Mouse (Mus musculus) heart, embryonic 16.5 days (tissue): ENCODE data around the gene Rassf3. TPM values are rescaled to one million over a fixed set of nuclear protein-coding genes. Genes with fewer than 3 reads are reported as not detected.

Experiments used
- ATAC-seq: fragments of 200-750 bp; cut with Nextera tagmentation; replicated peaks from 2 replicates; pipeline ENCODE4 v1.8.0; 2017; ENCODE audit warnings: moderate number of reproducible peaks; ENCODE audit not compliant: insufficient read depth, low FRiP score; ENCODE audit errors: extremely low read depth
- H3K27ac ChIP-seq: fragments of 300-500 bp; sonication (generic); 2 replicates; pipeline ENCODE4 v1.5.1; 2014; ENCODE audit warnings: mild to moderate bottlenecking, low read length, control low read depth, moderate library complexity
- H3K27me3 ChIP-seq: fragments of 300-500 bp; sonication (generic); 2 replicates; pipeline ENCODE4 v1.6.1; 2014; ENCODE audit warnings: low read length, mixed read lengths; ENCODE audit not compliant: control insufficient read depth, insufficient read depth
- H3K36me3 ChIP-seq: fragments of 300-500 bp; sonication (generic); 2 replicates; pipeline ENCODE4 v1.6.1; 2014; ENCODE audit not compliant: control insufficient read depth, insufficient read depth
- H3K4me1 ChIP-seq: fragments of 300-500 bp; sonication (generic); 2 replicates; pipeline ENCODE4 v1.6.1; 2014; ENCODE audit warnings: low read length, mixed read lengths; ENCODE audit not compliant: control insufficient read depth, insufficient read depth
- H3K4me2 ChIP-seq: fragments of 300-500 bp; sonication (generic); 2 replicates; pipeline ENCODE4 v1.6.1; 2014; ENCODE audit warnings: low read depth, mild to moderate bottlenecking, control low read depth, low read length
- H3K4me3 ChIP-seq: fragments of 300-500 bp; sonication (generic); 2 replicates; pipeline ENCODE4 v1.5.1; 2014; ENCODE audit warnings: mild to moderate bottlenecking, control low read depth, low read length
- H3K9ac ChIP-seq: fragments of 300-500 bp; sonication (generic); 2 replicates; pipeline ENCODE4 v1.6.1; 2014; ENCODE audit warnings: low read length, control low read depth
- H3K9me3 ChIP-seq: fragments of 300-500 bp; sonication (generic); replicated peaks from 2 replicates; pipeline ENCODE4 v1.6.1; 2016; ENCODE audit warnings: low read length; ENCODE audit not compliant: control insufficient read depth
- WGBS: fragments of 180-500 bp; shearing (Covaris S2); extraction: QIAGEN DNeasy Blood & Tissue Kit; methylation state at CpG from one replicate; pipeline ENCODE4 v1.1.7; 2014; 5-methylcytosine and 5-hydroxymethylcytosine counted together
- polyA plus RNA-seq: library from polyadenylated mRNA; unstranded; fragments of >200 nt; fragmentation: Nextera tagmentation; extraction: Ambion mirVana; gene quantifications from 2 replicates; pipeline ENCODE4 v1.2.1, GENCODE M21; 2015

Gene Rassf3
- polyA plus RNA-seq, 1 experiment from 2014 or later, result 24.1 TPM

- ATAC-seq, result no peak
- Histone ChIP-seq H3K4me1 (peaks cover 28% of the 10 kb centered on the region), H3K9me3 (no peaks in the 10 kb centered on the region), H3K27ac (peak overlapping the region; percentile 80), H3K4me3 (peak overlapping the region; percentile 97), H3K27me3 (no peaks in the 10 kb centered on the region), H3K9ac (peak overlapping the region; percentile 78), H3K4me2 (peak overlapping the region; percentile 70), H3K36me3 (no peaks in the 10 kb centered on the region)
- 16% methylated on average over 10 of the region's 10 CpGs for WGBS
These were observed 1.3 kb upstream of the Rassf3 start for GRCm38 (mm10) chr10:121477433-121477832.

- Histone ChIP-seq H3K36me3 (no peaks in the 10 kb centered on the region), H3K27ac (peak overlapping the region; percentile 80), H3K9me3 (no peaks in the 10 kb centered on the region), H3K4me3 (peak overlapping the region; percentile 97), H3K4me2 (peak overlapping the region; percentile 70), H3K27me3 (no peaks in the 10 kb centered on the region), H3K9ac (peak overlapping the region; percentile 78), H3K4me1 (peaks cover 32% of the 10 kb centered on the region)
- 19% methylated on average over 8 of the region's 8 CpGs for WGBS
- 0 out of 2 replicates have a peak, but pooled peaks have one; percentile 0 for ATAC-seq
These were observed 806 bp upstream of the Rassf3 start for GRCm38 (mm10) chr10:121476968-121477337.

GRCm38 (mm10) chr10:121475672-121476146 is 438 bp downstream of the Rassf3 start:
- ATAC-seq, result peak; percentile 39
- peak overlapping the region; percentile 97 for H3K4me3 ChIP-seq
- peak overlapping the region; percentile 76 for H3K4me2 ChIP-seq
- no peaks in the 10 kb centered on the region for H3K36me3 ChIP-seq
- WGBS, result under 1% methylated on average over 45 of the region's 45 CpGs
- peak overlapping the region; percentile 99 for H3K9ac ChIP-seq
- H3K4me1 ChIP-seq, result peaks cover 39% of the 10 kb centered on the region
- no peaks in the 10 kb centered on the region for H3K27me3 ChIP-seq
- no peaks in the 10 kb centered on the region for H3K9me3 ChIP-seq
- peak overlapping the region; percentile 92 for H3K27ac ChIP-seq

- H3K9me3 ChIP-seq, result no peaks in the 10 kb centered on the region
- H3K4me3 ChIP-seq, result peak overlapping the region; percentile 97
- peak; percentile 1; the same call in 1 of the 2 replicates for ATAC-seq
- peaks cover 44% of the 10 kb centered on the region for H3K4me1 ChIP-seq
- peak overlapping the region; percentile 92 for H3K27ac ChIP-seq
- peak overlapping the region; percentile 76 for H3K4me2 ChIP-seq
- no peaks in the 10 kb centered on the region for H3K36me3 ChIP-seq
- H3K27me3 ChIP-seq, result no peaks in the 10 kb centered on the region
- peak overlapping the region; percentile 99 for H3K9ac ChIP-seq
- WGBS, result under 1% methylated on average over 31 of the region's 31 CpGs
These were observed 961 bp downstream of the Rassf3 start for GRCm38 (mm10) chr10:121475101-121475671.

GRCm38 (mm10) chr10:121474288-121474687 is 1.9 kb downstream of the Rassf3 start:
- peak overlapping the region; percentile 76 for H3K4me2 ChIP-seq
- H3K4me3 ChIP-seq, result peak overlapping the region; percentile 97
- peaks cover 52% of the 10 kb centered on the region for H3K4me1 ChIP-seq
- H3K27ac ChIP-seq, result peak overlapping the region; percentile 92
- WGBS, result 13% methylated on average over 4 of the region's 4 CpGs
- H3K36me3 ChIP-seq, result no peaks in the 10 kb centered on the region
- H3K9ac ChIP-seq, result peak overlapping the region; percentile 99
- no peaks in the 10 kb centered on the region for H3K9me3 ChIP-seq
- H3K27me3 ChIP-seq, result no peaks in the 10 kb centered on the region
- ATAC-seq, result no peak

GRCm38 (mm10) chr10:121473723-121474215 is 2.4 kb downstream of the Rassf3 start:
- Histone ChIP-seq H3K9me3 (no peaks in the 10 kb centered on the region), H3K4me3 (peak overlapping the region; percentile 97), H3K27me3 (no peaks in the 10 kb centered on the region), H3K4me2 (peak overlapping the region; percentile 76), H3K27ac (peak overlapping the region; percentile 92), H3K4me1 (peaks cover 57% of the 10 kb centered on the region), H3K36me3 (no peaks in the 10 kb centered on the region), H3K9ac (peak overlapping the region; percentile 99)
- ATAC-seq, result no peak
- 8% methylated on average over 12 of the region's 12 CpGs for WGBS

- Histone ChIP-seq H3K4me2 (peak overlapping the region; percentile 76), H3K4me3 (no peak overlapping the region), H3K27ac (peak overlapping the region; percentile 92), H3K36me3 (no peaks in the 10 kb centered on the region), H3K9ac (peak overlapping the region; percentile 44; the same call in 1 of the 2 replicates), H3K4me1 (peaks cover 63% of the 10 kb centered on the region), H3K9me3 (no peaks in the 10 kb centered on the region), H3K27me3 (no peaks in the 10 kb centered on the region)
- WGBS, result 62% methylated on average over 11 of the region's 11 CpGs
- no peak for ATAC-seq
These were observed 3.4 kb downstream of the Rassf3 start for GRCm38 (mm10) chr10:121472593-121473217.

- Histone ChIP-seq H3K4me2 (peak overlapping the region; percentile 37; the same call in 1 of the 2 replicates), H3K4me1 (peaks cover 59% of the 10 kb centered on the region), H3K27ac (peak overlapping the region; percentile 92), H3K27me3 (no peaks in the 10 kb centered on the region), H3K9ac (peak overlapping the region; percentile 44), H3K9me3 (no peaks in the 10 kb centered on the region), H3K36me3 (no peaks in the 10 kb centered on the region), H3K4me3 (no peak overlapping the region)
- 17% methylated on average over 8 of the region's 8 CpGs for WGBS
- ATAC-seq, result no peak
These were observed 4.5 kb downstream of the Rassf3 start for GRCm38 (mm10) chr10:121471570-121472197.
